Mouse (Mus musculus) liver, postnatal 0 days (tissue): ENCODE measurements around the gene Ghdc. TPM values are rescaled to one million over a fixed set of nuclear protein-coding genes. Genes with fewer than 3 reads are reported as not detected.

Source experiments
- ATAC-seq: fragments of 200-750 bp; cut with Nextera tagmentation; 2 replicates; pipeline ENCODE4 v1.8.0; 2017; ENCODE audit warnings: mild to moderate bottlenecking, moderate library complexity
- DNase-seq: peaks from one replicate; pipeline ENCODE4 v3.0.0-alpha.2; 2016
- H3K27ac ChIP-seq: fragments of 300-500 bp; sonication (generic); 2 replicates; pipeline ENCODE4 v1.5.1; 2014; ENCODE audit warnings: antibody characterized with exemption, moderate library complexity, mild to moderate bottlenecking, low read depth
- H3K27me3 ChIP-seq: fragments of 300-500 bp; sonication (generic); 2 replicates; pipeline ENCODE4 v1.6.1; 2014; ENCODE audit warnings: low read length, control low read depth, mixed read lengths; ENCODE audit not compliant: insufficient read depth
- H3K36me3 ChIP-seq: fragments of 300-500 bp; sonication (generic); replicated peaks from 2 replicates; pipeline ENCODE4 v1.6.1; 2014; ENCODE audit warnings: mild to moderate bottlenecking, control low read depth, low read length, moderate library complexity, mixed read lengths; ENCODE audit not compliant: insufficient read depth
- H3K4me1 ChIP-seq: fragments of 300-500 bp; sonication (generic); 2 replicates; pipeline ENCODE4 v1.6.1; 2014; ENCODE audit warnings: antibody characterized with exemption, mild to moderate bottlenecking, control low read depth; ENCODE audit not compliant: insufficient read depth
- H3K4me2 ChIP-seq: fragments of 300-500 bp; sonication (generic); 2 replicates; pipeline ENCODE4 v1.6.1; 2014; ENCODE audit warnings: low read depth, mild to moderate bottlenecking, low read length, moderate library complexity, mixed read lengths
- H3K4me3 ChIP-seq: fragments of 300-500 bp; sonication (generic); 2 replicates; pipeline ENCODE4 v1.5.1; 2014; ENCODE audit warnings: low read depth, low read length
- H3K9ac ChIP-seq: fragments of 300-500 bp; sonication (generic); replicated peaks from 2 replicates; pipeline ENCODE4 v1.6.1; 2014; ENCODE audit warnings: mild to moderate bottlenecking, moderate library complexity
- H3K9me3 ChIP-seq: fragments of 300-500 bp; sonication (generic); 2 replicates; pipeline ENCODE4 v1.6.1; 2016; ENCODE audit warnings: mild to moderate bottlenecking, control low read depth, low read length, mixed read lengths
- CTCF ChIP-seq: sonication (generic); IDR thresholded peaks from 2 replicates; pipeline ENCODE4 v1.5.1; 2016; ENCODE audit warnings: antibody characterized with exemption, low read depth
- EP300 ChIP-seq: IDR thresholded peaks from 2 replicates; pipeline ENCODE4 v1.6.1; 2016; ENCODE audit warnings: antibody characterized with exemption, low read depth, mild to moderate bottlenecking
- WGBS: fragments of 180-500 bp; shearing (Covaris S2); extraction: QIAGEN DNeasy Blood & Tissue Kit; methylation state at CpG from one replicate; pipeline ENCODE4 v1.1.7; 2014; ENCODE audit not compliant: insufficient replicate concordance; 5-methylcytosine and 5-hydroxymethylcytosine counted together
- polyA plus RNA-seq: library from polyadenylated mRNA; unstranded; fragments of >200 nt; fragmentation: Nextera tagmentation; extraction: Ambion mirVana; gene quantifications from 2 replicates; pipeline ENCODE4 v1.2.1, GENCODE M21; 2015

Ghdc gene
- polyA plus RNA-seq, 1 experiment from 2014 or later, result 1.9 TPM

- Histone ChIP-seq H3K27ac (0 out of 2 replicates have a peak overlapping the region, but pooled peaks have one; percentile 3), H3K4me2 (no peak overlapping the region), H3K36me3 (no peaks in the 10 kb centered on the region), H3K9me3 (no peaks in the 10 kb centered on the region), H3K27me3 (peaks cover 10% of the 10 kb centered on the region; the same call in 1 of the 2 replicates), H3K9ac (no peak overlapping the region), H3K4me1 (peaks cover 12% of the 10 kb centered on the region), H3K4me3 (no peak overlapping the region)
- no peak for TF ChIP-seq EP300
- no peak for TF ChIP-seq CTCF
- DNase-seq, result no peak
- no peak for ATAC-seq
- WGBS, result 84% methylated on average over 10 of the region's 10 CpGs
These were observed 24.2 kb downstream of the Ghdc start for GRCm38 (mm10) chr11:100746546-100746945.

DNA sequence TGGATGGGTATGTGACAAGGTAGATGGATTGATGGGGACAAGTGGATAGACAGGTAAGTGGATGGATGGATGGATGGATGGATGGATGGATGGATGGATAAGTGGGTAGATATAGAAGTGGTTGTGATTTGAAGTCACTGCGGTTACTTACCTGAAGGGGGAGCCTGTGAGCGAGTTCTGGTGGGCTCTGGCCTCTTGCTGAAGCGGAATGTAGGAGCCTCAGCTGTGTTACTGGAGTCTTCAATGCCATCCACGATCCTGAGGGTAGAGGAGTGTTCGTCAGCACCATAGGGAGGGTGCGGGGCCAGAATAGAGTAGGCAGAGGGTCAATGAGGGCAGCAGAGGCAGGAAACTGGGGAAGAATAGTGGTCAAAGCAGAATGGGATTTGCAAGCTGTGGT is 25.7 kb downstream of the Ghdc start:
- Histone ChIP-seq H3K4me2 (no peak overlapping the region), H3K9ac (no peak overlapping the region), H3K4me3 (no peak overlapping the region), H3K9me3 (no peaks in the 10 kb centered on the region), H3K36me3 (no peaks in the 10 kb centered on the region), H3K4me1 (peaks cover 12% of the 10 kb centered on the region), H3K27me3 (peaks cover 10% of the 10 kb centered on the region; the same call in 1 of the 2 replicates), H3K27ac (no peak overlapping the region)
- TF ChIP-seq CTCF, result peak; percentile 80
- TF ChIP-seq EP300, result no peak
- ATAC-seq (no peak), DNase-seq (peak; percentile 60)
- 16% methylated on average over 6 of the region's 6 CpGs for WGBS

DNA sequence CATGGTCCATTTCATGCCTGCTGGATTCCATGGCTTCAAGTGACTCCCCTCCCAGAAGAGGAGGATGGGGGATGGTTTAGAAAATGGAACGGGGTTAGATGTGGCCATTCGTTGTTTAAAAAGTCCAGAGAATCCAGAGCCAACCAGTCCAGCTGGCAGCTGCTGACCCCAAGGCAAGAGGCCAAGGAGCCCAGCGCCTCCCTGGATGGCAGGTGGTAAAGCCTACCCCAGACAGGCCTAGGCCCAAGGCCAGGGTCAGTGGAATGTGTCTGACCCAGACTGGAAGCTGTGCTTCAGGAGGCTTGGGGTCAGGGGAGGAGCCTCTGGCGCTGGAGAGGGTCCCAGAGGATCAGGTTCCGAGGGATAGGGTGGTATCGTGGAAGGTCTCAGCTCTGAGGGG is 29.4 kb downstream of the Ghdc start:
- Histone ChIP-seq H3K9ac (no peak overlapping the region), H3K4me2 (no peak overlapping the region), H3K27ac (no peak overlapping the region), H3K4me1 (peaks cover 17% of the 10 kb centered on the region), H3K9me3 (no peaks in the 10 kb centered on the region), H3K36me3 (no peaks in the 10 kb centered on the region), H3K4me3 (no peak overlapping the region), H3K27me3 (no peaks in the 10 kb centered on the region)
- TF ChIP-seq EP300 (no peak), CTCF (no peak)
- ATAC-seq (no peak), DNase-seq (no peak)
- WGBS, result 81% methylated on average over 6 of the region's 6 CpGs

DNA sequence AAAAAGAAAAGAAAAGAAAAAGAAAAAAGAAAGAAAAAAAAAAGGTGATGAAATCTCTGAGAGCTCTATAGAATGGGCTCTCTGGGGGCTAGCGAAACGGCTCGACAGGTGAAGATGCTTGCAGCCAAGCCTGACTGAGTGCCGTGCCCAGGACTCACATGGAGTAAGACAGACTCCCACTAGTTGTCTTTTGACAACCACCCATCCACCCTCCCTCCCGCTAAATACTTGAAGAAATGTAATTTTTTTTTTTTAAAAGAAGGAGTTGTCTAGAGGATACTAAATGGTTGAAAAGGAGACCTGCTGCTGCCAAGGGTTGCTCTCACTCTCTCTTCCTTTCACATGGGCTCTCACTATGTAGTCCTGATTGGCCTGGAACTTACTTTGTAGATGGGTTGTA is 32.0 kb downstream of the Ghdc start:
- H3K36me3 ChIP-seq, result peaks cover 5% of the 10 kb centered on the region; the same call in 1 of the 2 replicates
- ATAC-seq, result no peak
- DNase-seq, result no peak
- H3K9ac ChIP-seq, result peak overlapping the region; percentile 69
- H3K27ac ChIP-seq, result peak overlapping the region; percentile 79
- no peaks in the 10 kb centered on the region for H3K9me3 ChIP-seq
- H3K4me3 ChIP-seq, result peak overlapping the region; percentile 100
- H3K27me3 ChIP-seq, result no peaks in the 10 kb centered on the region
- peak overlapping the region; percentile 88 for H3K4me2 ChIP-seq
- H3K4me1 ChIP-seq, result peaks cover 33% of the 10 kb centered on the region
- 21% methylated on average over 5 of the region's 5 CpGs for WGBS
- no peak for TF ChIP-seq CTCF
- TF ChIP-seq EP300, result no peak

GRCm38 (mm10) chr11:100738066-100738604 is 32.6 kb downstream of the Ghdc start, which contains the start of gene Rab5c:
Gene Rab5c (minus strand): TSS chr11:100738215.
- peak; percentile 99 for DNase-seq
- TF ChIP-seq EP300 (peak; percentile 54; the same call in 1 of the 2 replicates), CTCF (0 out of 2 replicates have a peak, but pooled peaks have one; percentile 12)
- WGBS, result under 1% methylated on average over 39 of the region's 39 CpGs
- Histone ChIP-seq H3K36me3 (peaks cover 6% of the 10 kb centered on the region; the same call in 1 of the 2 replicates), H3K4me2 (peak within 1 kb of the TSS; percentile 88), H3K9ac (peak within 1 kb of the TSS; percentile 100), H3K9me3 (no peaks in the 10 kb centered on the region), H3K4me1 (peaks cover 33% of the 10 kb centered on the region), H3K27me3 (no peaks in the 10 kb centered on the region), H3K4me3 (peak within 1 kb of the TSS; percentile 100), H3K27ac (peak within 1 kb of the TSS; percentile 97)
- peak; percentile 99 for ATAC-seq

GRCm38 (mm10) chr11:100737105-100737733 is 33.5 kb downstream of the Ghdc start:
- Histone ChIP-seq H3K27me3 (no peaks in the 10 kb centered on the region), H3K4me1 (peaks cover 33% of the 10 kb centered on the region), H3K4me2 (peak overlapping the region; percentile 82), H3K9me3 (no peaks in the 10 kb centered on the region), H3K9ac (peak overlapping the region; percentile 100), H3K36me3 (peaks cover 13% of the 10 kb centered on the region; the same call in 1 of the 2 replicates), H3K27ac (peak overlapping the region; percentile 97), H3K4me3 (peak overlapping the region; percentile 100)
- DNase-seq, result peak; percentile 45
- no peak for TF ChIP-seq CTCF
- TF ChIP-seq EP300, result no peak
- under 1% methylated on average over 13 of the region's 13 CpGs for WGBS
- peak; percentile 5; the same call in 1 of the 2 replicates for ATAC-seq
